Mouse (Mus musculus) C2C12 (cell line): ENCODE measurements around the gene Rpl10a. TPM values are rescaled to one million over a fixed set of nuclear protein-coding genes. Genes with fewer than 3 reads are reported as not detected.

ENCODE experiments used
- H3K27me3 ChIP-seq: one replicate; pipeline ENCODE4 v1.6.1; 2011; ENCODE audit not compliant: control insufficient read depth, insufficient read depth, insufficient read length
- H3K36me3 ChIP-seq: one replicate; pipeline ENCODE4 v1.6.1; 2011; ENCODE audit not compliant: control insufficient read depth, insufficient read depth
- H3K4me3 ChIP-seq: one replicate; pipeline ENCODE4 v1.5.1; 2011; ENCODE audit warnings: mild to moderate bottlenecking, control low read depth; ENCODE audit not compliant: poor library complexity, insufficient read depth, severe bottlenecking
- H3K79me2 ChIP-seq: one replicate; pipeline ENCODE4 v1.6.1; 2011; ENCODE audit not compliant: control insufficient read depth, insufficient read depth
- H3K79me3 ChIP-seq: one replicate; pipeline ENCODE4 v1.6.1; 2011; ENCODE audit warnings: low read depth, control low read depth
- H3ac ChIP-seq: one replicate; pipeline ENCODE3; 2011; ENCODE audit warnings: low read depth; ENCODE audit not compliant: control insufficient read depth, insufficient read length
- CEBPB ChIP-seq: IDR thresholded peaks from one replicate; pipeline ENCODE4 v1.6.1; 2011; ENCODE audit warnings: low read depth, mild to moderate bottlenecking, control low read depth, moderate library complexity
- CTCF ChIP-seq: IDR thresholded peaks from one replicate; pipeline ENCODE4 v1.5.1; 2011; ENCODE audit not compliant: control insufficient read depth, insufficient read depth, insufficient read length
- FOSL1 ChIP-seq: IDR thresholded peaks from one replicate; pipeline ENCODE4 v1.8.0; 2011; ENCODE audit warnings: mild to moderate bottlenecking, low read length; ENCODE audit not compliant: poor library complexity, insufficient read depth, severe bottlenecking
- MAX ChIP-seq: IDR thresholded peaks from one replicate; pipeline ENCODE4 v1.6.1; 2011; ENCODE audit warnings: mild to moderate bottlenecking, control low read depth
- MYOD1 ChIP-seq: IDR thresholded peaks from one replicate; pipeline ENCODE4 v1.6.1; 2011; ENCODE audit warnings: low read depth; ENCODE audit not compliant: control insufficient read depth, insufficient read length
- MYOG ChIP-seq: IDR thresholded peaks from one replicate; pipeline ENCODE4 v1.6.1; 2011; ENCODE audit not compliant: control insufficient read depth, insufficient read length; ENCODE audit errors: extremely low read depth
- USF1 ChIP-seq: IDR thresholded peaks from one replicate; pipeline ENCODE4 v1.6.1; 2011; ENCODE audit warnings: low read depth, mild to moderate bottlenecking, control low read depth, moderate library complexity
- polyA plus RNA-seq: library from polyadenylated mRNA; unstranded; fragments of >200 nt; fragmentation: generic; extraction: Trizol; gene quantifications from one replicate; pipeline ENCODE4 v1.2.1, GENCODE M21; 2012; ENCODE audit warnings: missing spikeins

Rpl10a gene
- polyA plus RNA-seq, 1 experiment: 3,499 TPM

- Histone ChIP-seq H3K27me3 (no peaks in the 10 kb centered on the region), H3K36me3 (peaks cover 10% of the 10 kb centered on the region), H3K4me3 (no peak overlapping the region), H3K79me2 (no peaks in the 10 kb centered on the region), H3ac (no peak overlapping the region), H3K79me3 (no peaks in the 10 kb centered on the region)
- TF ChIP-seq MYOG: no peak
- no peak for TF ChIP-seq FOSL1
- TF ChIP-seq USF1: no peak
- no peak for TF ChIP-seq CTCF
- no peak for TF ChIP-seq MAX
- no peak for TF ChIP-seq MYOD1
- TF ChIP-seq CEBPB: no peak
These were observed 28.5 kb upstream of the Rpl10a start for GRCm38 (mm10) chr17:28299669-28300320.

DNA sequence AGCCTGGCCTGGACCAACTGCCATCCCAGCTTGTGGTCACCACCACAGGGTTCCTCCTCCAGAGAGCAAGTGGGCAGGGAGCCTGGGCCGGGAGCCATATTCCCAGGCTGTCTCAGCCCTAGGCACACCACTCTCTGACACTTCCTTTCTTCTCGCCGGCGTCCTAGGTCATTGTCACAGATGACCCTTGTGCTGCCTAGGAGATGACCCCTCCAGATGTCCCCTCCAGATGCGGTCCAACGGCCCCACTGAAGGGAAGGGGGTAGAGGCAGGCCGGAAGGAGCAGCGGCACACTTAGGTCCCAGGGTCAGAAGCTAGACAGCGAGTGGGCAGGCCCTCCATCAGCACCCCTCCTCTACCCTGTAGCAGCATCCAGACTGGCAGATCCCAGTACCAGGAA, 27.9 kb upstream of the Rpl10a start:
- TF ChIP-seq MAX (no peak), MYOG (no peak), MYOD1 (no peak), USF1 (no peak), FOSL1 (no peak), CEBPB (no peak), CTCF (no peak)
- Histone ChIP-seq H3K79me3 (no peaks in the 10 kb centered on the region), H3K27me3 (no peaks in the 10 kb centered on the region)

GRCm38 (mm10) chr17:28300850-28301249, 27.4 kb upstream of the Rpl10a start:
- no peaks in the 10 kb centered on the region for H3K27me3 ChIP-seq
- no peaks in the 10 kb centered on the region for H3K79me2 ChIP-seq
- H3K79me3 ChIP-seq: no peaks in the 10 kb centered on the region
- no peak overlapping the region for H3ac ChIP-seq
- H3K36me3 ChIP-seq: peaks cover 10% of the 10 kb centered on the region
- no peak overlapping the region for H3K4me3 ChIP-seq
- no peak for TF ChIP-seq FOSL1
- TF ChIP-seq MAX: no peak
- no peak for TF ChIP-seq MYOG
- no peak for TF ChIP-seq CTCF
- no peak for TF ChIP-seq CEBPB
- TF ChIP-seq MYOD1: no peak
- no peak for TF ChIP-seq USF1

More for the DNA sequence above, 27.9 kb upstream of the Rpl10a start:
- H3K79me2 ChIP-seq: no peaks in the 10 kb centered on the region
- no peak overlapping the region for H3K4me3 ChIP-seq
- H3ac ChIP-seq: no peak overlapping the region
- H3K36me3 ChIP-seq: peaks cover 10% of the 10 kb centered on the region

- TF ChIP-seq CEBPB (no peak), CTCF (no peak), MYOD1 (no peak), MAX (no peak), FOSL1 (no peak)
- Histone ChIP-seq H3K79me2 (no peaks in the 10 kb centered on the region), H3ac (no peak overlapping the region), H3K36me3 (peaks cover 4% of the 10 kb centered on the region), H3K27me3 (no peaks in the 10 kb centered on the region), H3K79me3 (no peaks in the 10 kb centered on the region), H3K4me3 (no peak overlapping the region)
These were observed 23.1 kb upstream of the Rpl10a start for GRCm38 (mm10) chr17:28305172-28305571.

- TF ChIP-seq USF1: no peak
- peak; percentile 56 for TF ChIP-seq CTCF
- TF ChIP-seq MYOG: no peak
- Histone ChIP-seq H3K79me3 (no peaks in the 10 kb centered on the region), H3ac (peak overlapping the region; percentile 27), H3K36me3 (no peaks in the 10 kb centered on the region), H3K27me3 (no peaks in the 10 kb centered on the region), H3K79me2 (no peaks in the 10 kb centered on the region), H3K4me3 (no peak overlapping the region)
These were observed 19.7 kb upstream of the Rpl10a start for GRCm38 (mm10) chr17:28308297-28309195.
